Mouse (Mus musculus) bone marrow, adult 2 months (tissue): ENCODE data around the gene Cep152.

ENCODE experiments used
- CTCF ChIP-seq: fragments of 200-500 bp; IDR thresholded peaks from 2 replicates; pipeline ENCODE4 v1.5.1; 2011; ENCODE audit warnings: low read length, control low read depth; ENCODE audit not compliant: control insufficient read depth, insufficient read depth
- POLR2A ChIP-seq: fragments of 200-500 bp; IDR thresholded peaks from 2 replicates; pipeline ENCODE4 v1.6.1; 2011; ENCODE audit warnings: low read depth, mild to moderate bottlenecking, control low read depth, low read length, borderline replicate concordance; ENCODE audit not compliant: control insufficient read depth

DNA sequence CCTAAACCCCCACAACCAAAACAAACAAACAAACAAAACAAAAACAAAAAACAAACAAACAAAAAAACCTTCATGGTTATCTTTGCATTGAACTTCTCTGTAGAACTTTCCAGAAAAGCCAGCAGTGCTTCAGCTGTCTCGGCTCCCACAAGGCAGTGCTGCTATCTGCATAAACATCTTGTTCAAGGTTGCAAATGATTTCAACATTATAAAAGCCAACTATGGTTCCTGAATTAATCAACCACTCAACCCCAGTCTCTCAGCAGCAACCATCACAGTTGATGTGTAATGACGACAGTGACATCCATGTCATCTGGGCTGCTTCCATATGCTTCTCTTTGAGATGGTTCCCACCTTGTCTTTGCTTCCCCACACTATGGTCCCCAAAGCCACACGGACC is 85.3 kb downstream of the Cep152 start:
- no peak for TF ChIP-seq CTCF
- no peak for TF ChIP-seq POLR2A
